Mouse (Mus musculus) heart, postnatal 25 days (tissue): Measurements from ENCODE around the gene Klf2. TPM values are rescaled to one million over a fixed set of nuclear protein-coding genes. Genes with fewer than 3 reads are reported as not detected.

Experiments
- DNase-seq: peaks from one replicate; pipeline ENCODE4 v3.0.0; 2022; ENCODE audit warnings: low spot score
- intact Hi-C: fragments of 180-260 bp; cut with DNase I; formaldehyde crosslinking; loops from one replicate; pipeline ENCODE4 v1.15.1; 2025
- total RNA-seq, 2 experiments: library from RNA; stranded (reverse); gene quantifications; 2 replicates each; pipeline ENCODE4 v1.2.3; 2021

Klf2 gene
- total RNA-seq, result 10 to 100 TPM; 48.2 to 62.5 TPM

DNA sequence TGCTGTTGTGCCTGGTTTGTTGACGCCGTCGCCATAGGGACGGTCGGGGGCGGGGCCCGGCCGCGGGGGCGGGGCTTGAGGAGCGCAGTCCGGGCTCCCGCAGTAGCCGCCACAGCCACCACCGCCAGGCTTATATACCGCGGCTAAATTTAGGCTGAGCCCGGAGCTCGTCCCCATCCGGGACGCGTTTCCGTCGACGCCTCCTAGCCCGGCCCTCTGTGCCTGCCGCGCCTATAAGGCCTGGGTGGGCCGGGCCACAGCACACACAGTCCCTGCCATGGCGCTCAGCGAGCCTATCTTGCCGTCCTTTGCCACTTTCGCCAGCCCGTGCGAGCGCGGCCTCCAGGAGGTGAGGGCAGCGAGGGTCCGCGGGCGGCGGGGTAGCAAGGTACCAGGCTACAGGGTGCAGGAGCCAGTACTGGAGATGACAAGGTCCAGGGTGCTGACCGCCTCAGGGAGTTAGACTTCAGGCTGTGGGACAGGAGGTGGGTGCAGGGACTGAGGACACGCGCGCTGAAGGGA lies at the start of gene Klf2:
TSS of gene Klf2 (plus strand) at position 233 of the 522 bp plus-strand sequence.
- intact Hi-C loops, result no loop called here

DNA sequence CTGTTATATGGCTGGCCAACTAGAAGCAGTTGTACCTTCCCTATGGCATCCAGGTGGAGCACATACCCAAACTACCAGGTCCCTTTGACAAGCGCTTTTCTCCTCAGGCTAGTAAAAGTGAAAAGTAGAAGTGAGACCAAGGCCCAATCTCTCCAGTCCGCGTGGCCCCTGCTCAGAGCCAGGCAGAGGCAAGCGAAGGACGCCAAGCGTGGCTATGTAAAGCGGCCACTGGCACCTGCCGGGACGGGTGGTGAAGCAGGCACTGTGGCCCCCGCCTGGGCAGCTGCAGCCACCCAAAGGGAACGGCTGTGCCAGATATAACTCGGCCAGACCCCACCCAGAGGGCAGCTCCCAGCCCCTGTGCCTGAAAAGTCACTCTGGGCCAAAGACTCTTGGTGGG lies 48.2 kb upstream of the Klf2 start:
- intact Hi-C loops, result no loop called here
- no peak for DNase-seq

More for the DNA sequence above, at the start of gene Klf2:
- DNase-seq, result peak; percentile 99

DNA sequence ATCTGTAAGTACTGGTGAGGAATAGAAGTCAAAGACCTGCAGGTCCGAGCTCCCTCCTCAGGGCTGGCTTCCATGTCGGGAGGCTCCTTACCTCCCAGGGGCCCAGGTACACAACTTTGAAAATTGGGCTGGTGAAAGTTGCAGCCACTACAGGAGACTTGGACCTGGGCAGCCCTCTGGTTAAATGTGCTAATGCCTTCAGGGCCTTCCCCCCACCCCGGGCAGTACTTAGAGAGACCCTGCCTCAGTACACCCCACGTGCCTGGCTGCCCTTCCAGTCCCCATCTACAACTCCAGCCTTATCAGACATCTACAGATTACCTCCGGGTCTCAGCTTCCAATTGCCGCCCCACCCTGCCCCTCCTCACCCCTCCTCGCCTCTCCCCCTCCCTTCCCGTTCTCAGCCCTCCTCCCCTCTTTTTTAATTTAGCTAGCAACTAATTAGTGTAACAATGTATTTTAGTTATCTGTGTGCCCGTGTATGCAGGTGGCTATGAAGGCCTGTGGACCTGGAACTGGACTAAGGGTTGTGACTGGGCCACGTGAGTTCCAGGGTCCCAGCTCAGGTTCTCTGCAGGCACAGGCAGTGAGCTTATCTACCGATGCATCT lies 47.7 kb upstream of the Klf2 start:
- intact Hi-C loops, result no loop called here
- no peak for DNase-seq

DNA sequence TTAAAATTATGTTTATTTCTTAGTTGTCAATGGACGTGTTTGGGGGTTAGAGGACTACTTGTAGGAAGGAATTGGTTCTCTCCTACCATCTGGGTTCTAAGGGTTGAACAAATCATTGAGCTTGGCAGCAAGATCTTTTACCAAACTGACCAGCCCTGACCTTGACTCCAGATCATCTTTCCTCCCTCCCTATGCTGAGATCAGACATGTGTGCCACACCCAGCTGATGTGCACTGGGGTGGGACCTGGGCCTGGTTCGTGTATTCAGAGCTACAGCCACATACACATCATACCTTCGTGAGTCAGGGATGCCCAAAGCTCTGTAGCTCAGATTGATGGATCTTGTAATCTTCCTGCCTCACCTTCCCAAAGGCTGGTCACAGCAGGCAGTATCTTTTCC lies 47.1 kb upstream of the Klf2 start:
- intact Hi-C loops, result no loop called here

DNA sequence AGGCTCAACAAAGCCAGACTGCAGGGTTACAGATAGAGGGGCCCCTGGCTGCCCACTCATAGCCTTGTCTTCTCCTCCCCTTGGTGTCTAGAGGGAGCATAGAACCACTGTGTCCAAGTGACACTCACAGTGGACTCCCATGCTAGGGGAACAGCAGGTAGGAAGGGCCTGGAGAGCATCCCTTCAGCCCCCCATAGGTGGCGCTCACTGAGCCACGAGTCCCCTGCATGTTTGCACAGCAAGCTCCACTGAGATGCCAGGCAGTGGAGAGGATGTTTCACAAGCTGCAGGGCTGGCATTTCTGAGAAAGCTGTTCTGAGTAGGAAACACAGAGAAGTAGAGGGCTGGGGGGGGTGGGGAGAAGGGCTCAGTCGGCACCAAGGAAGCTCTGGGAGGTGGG lies 46.5 kb upstream of the Klf2 start:
- peak; percentile 56 for DNase-seq
- intact Hi-C loops, result no loop called here

More for the DNA sequence above, 47.1 kb upstream of the Klf2 start:
- no peak for DNase-seq

DNA sequence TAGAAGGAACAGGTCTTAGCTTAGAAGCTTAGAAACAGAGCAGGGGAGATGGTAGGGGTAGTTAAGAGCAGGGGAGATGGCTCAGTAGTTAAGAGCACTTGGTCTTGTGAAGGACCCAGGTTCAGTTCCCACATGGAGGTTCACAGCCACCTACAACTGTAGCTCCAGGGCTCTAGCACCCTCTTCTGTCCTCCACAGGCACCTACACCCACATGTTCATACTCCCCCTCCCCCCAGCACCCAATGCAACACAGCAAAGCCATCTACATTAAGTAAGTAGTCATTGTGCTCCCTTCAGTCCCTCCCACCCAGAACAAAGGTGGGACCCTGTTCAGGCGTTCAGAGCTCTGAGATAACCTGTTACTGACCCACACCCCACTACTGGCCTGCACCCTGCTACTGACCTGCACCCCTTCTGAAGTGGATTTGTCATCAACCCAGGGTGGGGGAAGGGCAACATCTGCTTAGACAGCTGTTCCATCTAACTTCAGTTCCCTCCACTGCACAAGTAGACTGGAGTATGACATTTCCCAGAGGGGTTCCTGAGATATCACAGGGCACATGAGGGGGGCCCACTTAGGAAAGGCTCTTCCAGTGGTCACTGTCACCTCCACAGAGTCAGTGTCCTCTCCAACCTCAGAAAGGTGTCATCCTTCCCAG lies 45.6 kb upstream of the Klf2 start:
- DNase-seq, result no peak
- intact Hi-C loops, result no loop called here

DNA sequence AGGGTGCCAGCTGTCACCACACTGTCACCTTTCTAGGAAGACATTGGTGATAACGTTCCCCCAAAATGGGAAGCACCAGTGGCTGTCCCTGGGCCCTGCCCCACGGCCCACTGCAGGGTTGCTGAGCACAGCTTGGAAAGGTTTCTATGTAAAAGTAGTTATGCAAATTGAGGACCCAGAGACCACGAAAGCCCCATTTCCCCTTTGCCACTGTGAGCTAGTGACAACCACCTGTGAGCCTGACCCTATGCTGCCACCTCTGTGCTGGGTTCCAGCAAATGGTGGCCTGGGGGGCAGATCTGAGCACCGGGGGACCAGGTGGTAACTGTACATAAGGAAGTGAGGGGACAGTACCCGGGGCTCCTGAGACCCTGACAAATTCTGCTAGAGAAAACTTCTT lies 45.0 kb upstream of the Klf2 start:
- DNase-seq, result no peak
- intact Hi-C loops, result no loop called here

DNA sequence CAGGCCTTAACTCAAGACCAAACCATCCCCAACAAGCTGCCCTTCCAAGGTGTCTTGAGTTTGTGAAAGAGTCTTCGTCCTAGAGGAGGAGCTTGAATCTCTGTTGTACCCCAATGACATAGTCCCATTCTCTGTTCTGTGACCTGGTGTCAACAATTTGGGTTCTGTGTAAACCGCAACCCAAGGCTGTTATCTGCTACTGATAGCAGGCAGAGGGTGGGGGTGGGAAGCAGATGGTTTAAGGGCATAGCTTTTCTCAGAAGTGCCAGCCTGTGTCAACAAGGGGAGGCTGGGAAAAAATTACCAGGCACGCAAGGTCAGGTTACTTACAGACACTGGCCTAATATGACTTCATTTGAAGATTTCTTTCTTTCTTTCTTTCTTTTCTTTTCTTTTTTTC lies 41.6 kb upstream of the Klf2 start:
- no peak for DNase-seq
- intact Hi-C loops, result loop anchor here (2.0 kb wide), 1 partner anchor 16 kb away; no protein-coding TSS in a partner anchor

DNA sequence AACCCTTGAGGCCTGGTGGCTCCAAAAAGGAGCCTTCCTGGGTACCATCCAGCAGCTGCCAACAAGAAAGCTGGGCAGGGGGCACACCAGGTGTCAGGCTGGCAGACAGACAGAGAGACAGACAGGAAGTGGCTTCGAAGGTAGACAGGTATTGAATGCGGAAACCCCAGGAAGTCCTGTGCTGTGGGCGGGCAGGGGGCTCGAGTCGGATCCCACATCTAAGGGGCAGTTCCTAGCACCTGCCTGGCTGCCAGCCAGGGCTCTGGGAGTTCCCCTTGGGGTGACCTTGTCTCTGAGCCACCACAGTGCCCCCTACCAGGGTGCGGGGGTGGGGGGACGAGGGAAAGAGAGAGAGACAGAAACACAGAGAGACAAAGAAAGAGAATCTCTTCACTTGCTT lies 39.7 kb upstream of the Klf2 start:
- DNase-seq, result no peak
- intact Hi-C loops, result no loop called here

DNA sequence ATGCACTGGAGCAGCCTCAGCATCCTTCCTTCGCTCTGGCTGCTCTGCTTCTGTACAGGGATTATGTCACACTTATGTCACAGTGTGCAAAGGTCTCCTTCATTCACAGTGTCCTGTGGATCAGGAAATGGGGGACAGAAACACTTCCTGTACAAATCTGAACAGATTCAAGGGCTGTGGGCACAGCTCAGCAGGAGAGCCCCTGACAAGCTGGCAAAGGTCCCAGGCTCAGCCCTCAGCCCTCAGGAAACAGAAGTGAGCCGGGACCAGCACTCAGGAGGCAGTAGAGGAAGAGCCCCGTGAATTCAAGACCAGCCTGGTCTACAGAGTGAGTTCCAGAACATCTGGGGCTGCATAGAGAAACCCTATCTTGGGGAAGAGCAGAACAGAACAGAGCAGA lies 37.2 kb upstream of the Klf2 start:
- no peak for DNase-seq
- intact Hi-C loops, result no loop called here

DNA sequence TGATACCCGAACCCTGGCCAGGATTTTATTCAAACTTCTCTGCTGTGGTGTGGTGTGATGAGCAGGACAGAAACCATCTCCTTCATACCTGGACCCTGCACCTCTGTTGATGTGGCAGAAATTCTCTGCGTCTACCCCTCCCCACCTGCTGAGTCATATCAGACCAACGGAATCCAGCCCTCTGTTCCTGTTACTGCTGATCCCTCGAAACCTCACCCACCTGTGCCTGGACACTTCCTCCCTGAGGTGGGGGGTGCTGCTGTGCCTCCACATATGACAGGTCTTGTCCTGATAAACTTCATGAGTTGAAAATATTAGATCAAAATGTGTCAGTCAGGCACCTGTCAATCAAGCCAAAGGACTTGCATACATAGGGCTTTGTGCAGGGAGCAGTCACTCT lies 33.5 kb upstream of the Klf2 start:
- no peak for DNase-seq
- intact Hi-C loops, result no loop called here

DNA sequence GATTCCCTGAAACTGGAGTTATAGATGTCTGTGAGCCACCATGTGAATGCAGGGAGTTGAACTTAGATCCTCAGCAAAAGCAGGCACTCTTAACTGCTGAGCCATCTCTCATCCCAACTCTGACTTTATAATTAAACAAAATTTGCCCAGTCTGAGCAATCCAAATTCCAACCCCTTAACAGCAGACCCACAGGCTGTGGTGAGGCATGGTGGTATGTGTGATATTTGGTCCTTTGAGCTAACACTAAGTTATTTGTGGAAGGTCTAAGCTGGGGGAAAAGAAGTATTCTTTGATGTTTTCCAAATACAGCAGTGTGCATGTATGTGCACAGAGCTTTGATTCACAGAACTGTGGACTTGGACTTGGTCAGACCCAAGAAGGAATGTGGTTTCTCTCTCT lies 29.8 kb upstream of the Klf2 start:
- intact Hi-C loops, result no loop called here
- no peak for DNase-seq

DNA sequence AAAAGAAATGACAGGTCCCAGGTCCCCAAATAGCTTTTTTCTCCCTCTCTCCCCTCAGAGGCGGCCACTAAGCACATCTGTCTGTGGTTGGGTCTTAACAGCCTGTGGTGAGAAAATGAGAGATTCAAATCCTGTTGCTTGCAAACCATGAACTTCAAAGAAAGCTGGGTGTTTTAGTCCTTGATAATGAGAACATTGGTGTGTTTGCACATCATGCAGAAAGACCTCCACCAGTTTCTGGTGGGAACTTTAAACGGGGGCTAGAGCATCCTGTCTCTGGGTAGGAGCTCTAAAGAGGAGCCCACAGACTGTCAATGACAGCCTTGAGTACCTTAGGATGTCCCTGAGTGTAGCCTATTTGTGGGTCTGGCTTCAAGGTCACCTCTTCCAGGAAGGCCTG lies 27.7 kb upstream of the Klf2 start:
- DNase-seq, result no peak
- intact Hi-C loops, result no loop called here

DNA sequence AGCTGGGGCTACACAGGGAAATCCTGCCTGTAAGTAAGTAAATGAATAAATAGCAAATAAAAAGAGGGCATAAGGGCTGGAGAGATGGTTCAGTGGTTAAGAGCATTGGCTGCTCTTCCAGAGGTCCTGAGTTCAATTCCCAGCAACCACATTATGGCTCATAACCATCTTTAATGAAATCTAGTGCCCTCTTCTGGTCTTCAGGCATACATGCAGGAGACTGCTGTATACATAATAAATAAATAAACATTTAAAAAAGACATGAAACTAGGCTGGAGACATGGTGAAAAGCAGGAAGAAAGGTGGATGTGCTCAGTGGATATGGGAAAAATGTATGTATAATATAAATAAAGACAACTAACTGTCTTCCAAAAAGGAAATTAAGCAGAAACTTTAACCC lies 25.5 kb upstream of the Klf2 start:
- intact Hi-C loops, result loop anchor here (2.0 kb wide), 1 partner anchor 17 kb away; no protein-coding TSS in a partner anchor
- no peak for DNase-seq

DNA sequence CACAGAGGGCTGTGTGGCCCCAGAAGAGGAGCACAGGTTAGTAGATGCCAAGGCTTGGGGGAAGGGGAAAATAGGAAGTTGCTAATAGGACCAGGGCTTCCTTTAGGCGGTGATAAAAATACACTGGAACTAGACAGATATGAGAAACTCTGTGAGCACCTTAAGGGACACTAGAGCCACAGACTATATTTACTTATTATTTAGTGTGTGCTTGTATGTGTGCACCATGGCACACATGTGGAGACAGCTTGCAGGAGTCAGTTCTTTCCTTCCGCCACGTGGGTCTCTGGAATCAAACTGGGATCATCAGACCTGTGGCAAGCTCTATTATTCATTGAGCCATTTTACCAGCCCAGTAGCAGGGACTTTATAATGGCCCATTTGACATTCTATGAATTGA lies 23.7 kb upstream of the Klf2 start:
- DNase-seq, result no peak
- intact Hi-C loops, result loop anchor here (1.0 kb wide), 1 partner anchor 27 kb away; no protein-coding TSS in a partner anchor

DNA sequence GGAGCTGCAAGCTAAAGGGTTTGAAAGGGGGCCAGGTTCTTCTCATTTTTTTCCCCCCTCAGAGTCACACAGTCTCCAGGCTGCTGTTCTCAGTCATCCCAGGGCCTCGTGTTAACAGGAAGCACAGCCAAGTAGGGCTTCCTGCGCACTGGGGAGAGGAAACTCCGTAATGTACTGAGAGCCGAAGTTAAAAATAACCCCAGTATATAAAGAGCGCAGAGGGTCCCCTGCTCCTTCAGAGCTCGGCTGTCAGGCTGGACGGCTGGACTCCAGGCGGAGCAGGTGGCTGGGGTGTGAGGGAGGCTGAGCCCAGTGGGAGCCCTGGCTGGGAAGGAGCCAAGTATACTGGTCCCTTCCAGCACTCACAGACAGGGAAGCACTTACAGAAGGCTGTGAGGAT lies 23.2 kb upstream of the Klf2 start:
- intact Hi-C loops, result loop anchor here (1.0 to 2.0 kb wide), 2 partner anchors 25 to 27 kb away; no protein-coding TSS in a partner anchor

DNA sequence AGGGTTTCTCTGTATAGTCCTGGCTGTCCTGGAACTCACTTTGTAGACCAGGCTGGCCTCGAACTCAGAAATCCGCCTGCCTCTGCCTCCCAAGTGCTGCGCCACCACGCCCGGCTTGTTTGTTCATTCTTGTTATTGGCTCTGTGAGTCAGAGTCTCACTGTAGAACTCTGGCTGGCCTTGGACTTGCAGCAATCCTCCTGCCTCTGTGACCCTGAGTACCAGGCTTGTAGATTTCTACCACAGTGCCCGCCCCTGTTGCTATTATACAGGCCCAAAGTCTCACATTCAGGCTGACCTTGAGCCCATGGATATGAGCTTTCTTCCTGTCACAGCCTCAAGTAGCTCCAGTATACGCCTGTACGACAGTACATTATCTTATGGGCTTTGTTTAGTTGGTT lies 22.3 kb upstream of the Klf2 start:
- intact Hi-C loops, result loop anchor here (2.0 kb wide), 1 partner anchor 24 kb away; no protein-coding TSS in a partner anchor
- DNase-seq, result no peak

More for the DNA sequence above, 23.2 kb upstream of the Klf2 start:
- peak; percentile 95 for DNase-seq

DNA sequence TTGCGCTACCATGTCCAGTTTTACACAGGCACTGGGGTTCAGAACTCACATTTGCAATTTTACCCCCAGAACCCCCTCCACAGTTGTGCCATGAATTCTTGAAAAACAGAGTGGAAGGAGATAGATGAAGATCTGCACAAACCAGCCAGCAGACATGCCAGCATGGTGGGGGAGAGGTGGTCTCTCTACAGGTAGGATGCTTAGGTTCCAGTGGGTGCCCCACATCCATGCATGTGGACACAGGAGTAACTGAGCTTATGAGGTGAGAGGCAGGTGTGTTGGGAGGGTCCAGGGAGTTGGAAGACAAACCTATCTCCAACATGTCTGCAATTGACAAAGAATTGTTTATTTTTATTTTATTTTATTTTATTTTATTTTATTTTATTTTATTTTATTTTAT lies 19.9 kb upstream of the Klf2 start:
- no peak for DNase-seq
- intact Hi-C loops, result no loop called here

DNA sequence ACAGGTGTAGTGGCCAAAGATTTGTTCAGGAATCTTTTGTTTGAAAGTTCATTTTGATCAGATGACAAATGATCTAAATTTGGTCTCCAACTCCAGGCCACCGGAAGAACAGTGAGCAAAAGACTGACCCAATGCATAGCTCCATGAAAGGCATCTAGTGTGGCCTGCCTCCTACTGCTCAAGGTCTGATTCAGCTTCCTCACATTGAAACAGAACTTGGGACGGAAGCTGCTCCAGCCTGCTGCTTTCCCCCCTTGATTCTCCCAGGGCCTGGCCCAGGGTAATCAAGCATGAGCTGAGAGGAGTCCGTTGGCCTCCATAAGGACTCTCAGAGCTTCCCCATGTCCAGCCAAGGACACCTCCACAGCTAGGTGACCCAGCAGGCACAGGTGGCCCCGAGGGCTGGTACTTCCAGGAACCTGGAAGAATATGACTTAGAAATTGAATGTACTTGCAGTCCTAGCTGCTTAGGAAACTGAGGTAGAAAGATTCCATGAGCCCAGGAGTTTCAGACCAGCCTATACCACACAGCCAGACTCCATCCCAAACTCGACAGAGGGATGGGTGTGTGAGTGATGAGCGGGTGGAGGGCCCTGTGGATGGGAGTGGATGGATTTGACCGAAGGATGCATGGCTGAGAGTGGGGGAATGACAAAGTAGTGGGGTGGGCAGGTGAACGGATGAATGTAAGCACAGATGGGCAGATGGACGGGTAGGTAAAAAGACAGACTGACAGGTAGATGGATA lies 18.0 kb upstream of the Klf2 start:
- intact Hi-C loops, result no loop called here
- DNase-seq, result no peak

DNA sequence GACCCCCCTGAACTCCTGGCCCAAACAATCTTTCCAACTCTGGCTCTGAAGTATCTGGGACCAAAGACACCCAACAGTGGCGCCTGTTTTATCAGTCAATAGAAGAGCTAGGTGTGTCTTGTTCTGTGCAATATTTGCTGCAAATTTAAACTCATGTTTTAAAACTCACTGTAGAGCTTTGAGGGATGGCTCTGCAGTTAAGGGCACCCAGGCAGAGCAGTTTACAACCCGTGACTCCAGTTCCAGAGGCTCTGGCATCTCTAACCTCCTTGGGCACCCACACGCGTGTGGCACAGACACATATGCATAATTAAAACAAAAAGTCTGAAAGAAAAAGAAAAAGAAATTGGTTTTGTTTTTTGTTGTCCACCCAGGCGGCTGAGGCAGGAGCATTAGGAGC lies 17.3 kb upstream of the Klf2 start:
- DNase-seq, result no peak
- intact Hi-C loops, result no loop called here
